In genomic region chr4:134683892-134684291, GRCm38 (mm10) we compare ENCODE assay signal across 12 mouse cellular contexts. TPM values are rescaled to one million over a fixed set of nuclear protein-coding genes. Genes with fewer than 3 reads are reported as not detected.
DNase-seq lines count a peak whose midpoint lies in the region; ATAC-seq lines count a peak whose summit lies in the region.
"Had no signal": no experiment of that assay in that cellular context is flagged by ENCODE, and none has a peak within 500 bp of the region (broad histone marks: within the 10 kb centered on the region; RNA-seq: fewer than 3 reads in every experiment).

No protein-coding gene starts in this region.

- H3K4me1 ChIP-seq in heart, embryonic 14.5 days (ENCODE audit: control insufficient read depth in 2 of 2, insufficient read depth in 2 of 2, low read length in 2 of 2): peaks cover 4 to 13% of the 10 kb centered on the region in 2 experiments; a peak in 3 of 4 replicates
- H3K4me1 ChIP-seq in neural tube, embryonic 11.5 days (ENCODE audit: control insufficient read depth, insufficient read depth, low read length): peaks cover 5% of the 10 kb centered on the region; the same call in 1 of the 2 replicates
- H3K4me1 ChIP-seq in limb, embryonic 15.5 days: peaks cover 31% of the 10 kb centered on the region

- H3K27ac ChIP-seq in heart, embryonic 14.5 days (replicated peaks in 1 of 2; ENCODE audit: control insufficient read depth in 1 of 2, insufficient read depth in 1 of 2, low read depth in 2 of 2, low read length in 2 of 2): peak overlapping the region; percentile 33 to 37; a peak in 3 of 4 replicates
- 0 out of 2 replicates have a peak overlapping the region, but pooled peaks have one; percentile 27 for H3K27ac ChIP-seq in neural tube, embryonic 11.5 days (ENCODE audit: low read depth, low read length)
- peak overlapping the region; percentile 69 for H3K27ac ChIP-seq in limb, embryonic 15.5 days

- no peaks in the 10 kb centered on the region for H3K27me3 ChIP-seq in heart, embryonic 14.5 days (ENCODE audit: control insufficient read depth, insufficient read depth, low read length)
- no peaks in the 10 kb centered on the region for H3K27me3 ChIP-seq in neural tube, embryonic 11.5 days (ENCODE audit: control insufficient read depth, insufficient read depth, low read length)
- H3K27me3 ChIP-seq in limb, embryonic 15.5 days: no peaks in the 10 kb centered on the region
- H3K27me3 ChIP-seq: CH12.LX had no signal

- H3K9ac ChIP-seq in heart, embryonic 14.5 days (ENCODE audit: low read length): no peak overlapping the region
- H3K9ac ChIP-seq in neural tube, embryonic 11.5 days (ENCODE audit: low read length): no peak overlapping the region
- no peak overlapping the region for H3K9ac ChIP-seq in limb, embryonic 15.5 days

- no peaks in the 10 kb centered on the region for H3K36me3 ChIP-seq in heart, embryonic 14.5 days (ENCODE audit: control insufficient read depth, insufficient read depth, low read length)
- H3K36me3 ChIP-seq in neural tube, embryonic 11.5 days (ENCODE audit: control insufficient read depth, insufficient read depth, low read length): no peaks in the 10 kb centered on the region
- no peaks in the 10 kb centered on the region for H3K36me3 ChIP-seq in limb, embryonic 15.5 days

- no peak for DNase-seq in heart, adult 9 months (ENCODE audit: low spot score in 2 of 2)
- peak; percentile 23 for DNase-seq in neural tube, embryonic 11.5 days (ENCODE audit: low spot score)
- no peak for DNase-seq in neural tube, embryonic 10.5 days (ENCODE audit: extremely low spot score, low spot score)
- peak; percentile 29 for DNase-seq in yolk sac, embryonic 10.5 days (ENCODE audit: low spot score)
- DNase-seq in cerebellum, adult 9-10 months: no peak
- no peak for DNase-seq in frontal cortex, postnatal 10 days (ENCODE audit: low spot score in 2 of 2)
- DNase-seq: retina, postnatal 1 day had no signal

- no peak overlapping the region for H3K4me2 ChIP-seq in heart, embryonic 14.5 days (ENCODE audit: low read length)
- no peak overlapping the region for H3K4me2 ChIP-seq in neural tube, embryonic 11.5 days (ENCODE audit: low read depth)
- H3K4me2 ChIP-seq in limb, embryonic 15.5 days: peak overlapping the region; percentile 15; the same call in 1 of the 2 replicates

- 57% methylated on average over 8 of the region's 8 CpGs for WGBS in heart, embryonic 14.5 days
- WGBS in neural tube, embryonic 11.5 days: 56% methylated on average over 8 of the region's 8 CpGs
- WGBS in limb, embryonic 15.5 days: 57% methylated on average over 8 of the region's 8 CpGs

- no peak overlapping the region for H3K4me3 ChIP-seq in heart, embryonic 14.5 days (ENCODE audit: control insufficient read depth in 1 of 2, insufficient read depth in 1 of 2, low read depth in 1 of 2, low read length in 2 of 2)
- H3K4me3 ChIP-seq in neural tube, embryonic 11.5 days (ENCODE audit: low read depth, low read length): no peak overlapping the region
- H3K4me3 ChIP-seq in limb, embryonic 15.5 days: no peak overlapping the region
- H3K4me3 ChIP-seq: left cerebral cortex, adult 2 months had no signal

- H3K9me3 ChIP-seq in heart, embryonic 14.5 days (ENCODE audit: control insufficient read depth, low read length): peaks cover 20% of the 10 kb centered on the region
- no peaks in the 10 kb centered on the region for H3K9me3 ChIP-seq in neural tube, embryonic 11.5 days (ENCODE audit: control insufficient read depth, low read length)
- no peaks in the 10 kb centered on the region for H3K9me3 ChIP-seq in limb, embryonic 15.5 days

- ATAC-seq in heart, embryonic 14.5 days (ENCODE audit: insufficient number of reproducible peaks, insufficient read depth, low FRiP score, low read depth): no peak
- ATAC-seq in neural tube, embryonic 11.5 days (ENCODE audit: insufficient read depth, low FRiP score, low TSS enrichment): no peak
- no peak for ATAC-seq in limb, embryonic 15.5 days (ENCODE audit: insufficient number of reproducible peaks, low FRiP score, low TSS enrichment, low read depth)
- ATAC-seq: forebrain, embryonic 14.5 days had no signal

RNA-seq across cellular contexts. Expression of gene Man1c1, which starts 20.2 kb away (rescaled TPM):
- 7.8 TPM in 2 replicates for polyA plus RNA-seq in heart, embryonic 14.5 days (2014; fragmentation: Nextera tagmentation; extraction: Ambion mirVana)
- polyA plus RNA-seq in neural tube, embryonic 11.5 days (2014; fragmentation: Nextera tagmentation; extraction: Ambion mirVana): 4.8 and 5.2 TPM in 2 replicates
- polyA plus RNA-seq in limb, embryonic 15.5 days (2015; fragmentation: Nextera tagmentation; extraction: Ambion mirVana): 4.7 and 5.6 TPM in 2 replicates

Comparison
In these comparisons a context has a peak if more than half of its experiments do, and no peak if none do; other contexts are left out.
1. DNase-seq: peak in neural tube, embryonic 11.5 days (single experiment) and yolk sac, embryonic 10.5 days (single experiment); none in heart, adult 9 months (0 of 2), neural tube, embryonic 10.5 days (single experiment), cerebellum, adult 9-10 months (single experiment) and frontal cortex, postnatal 10 days (0 of 2).
2. Peak in every context shown above with its lines, with median percentiles within 50 percentile points of each other: H3K27ac ChIP-seq.